16 mouse cellular contexts compared by ENCODE assay signal in genomic region chr4:48639503-48639902, GRCm38 (mm10). TPM values are rescaled to one million over a fixed set of nuclear protein-coding genes. Genes with fewer than 3 reads are reported as not detected.
"Had no signal": no experiment of that assay in that cellular context is flagged by ENCODE, and none has a peak within 500 bp of the region (broad histone marks: within the 10 kb centered on the region; RNA-seq: fewer than 3 reads in every experiment).

No protein-coding gene starts in this region.

- H3K4me2 ChIP-seq: liver, embryonic 11.5 days; liver, embryonic 15.5 days; midbrain, embryonic 12.5 days; neural tube, embryonic 15.5 days; stomach, embryonic 15.5 days had no signal

- H3K27me3 ChIP-seq: liver, embryonic 15.5 days; midbrain, embryonic 12.5 days; neural tube, embryonic 15.5 days; stomach, embryonic 15.5 days had no signal

- H3K27ac ChIP-seq: left cerebral cortex, adult 2 months; limb, embryonic 10.5 days; liver, embryonic 15.5 days; midbrain, embryonic 12.5 days; neural tube, embryonic 15.5 days; stomach, embryonic 15.5 days had no signal

- H3K9me3 ChIP-seq: limb, embryonic 10.5 days; liver, embryonic 15.5 days; midbrain, embryonic 12.5 days; neural tube, embryonic 15.5 days; stomach, embryonic 15.5 days had no signal

- H3K9ac ChIP-seq: liver, embryonic 15.5 days; midbrain, embryonic 12.5 days; neural tube, embryonic 15.5 days; stomach, embryonic 15.5 days had no signal

- DNase-seq: kidney, adult 8-10 months; kidney, postnatal 25 days; lung, adult 2 months; lung, postnatal 10 days; lung, postnatal 4 days; right cerebral cortex, postnatal 14 days; thymus, adult 2 months; thymus, postnatal 25 days had no signal

- H3K36me3 ChIP-seq: liver, embryonic 15.5 days; stomach, embryonic 15.5 days had no signal

- H3K4me3 ChIP-seq: left cerebral cortex, adult 2 months; limb, embryonic 10.5 days; liver, embryonic 15.5 days; midbrain, embryonic 12.5 days; neural tube, embryonic 15.5 days; stomach, embryonic 15.5 days had no signal

- H3K4me1 ChIP-seq: limb, embryonic 10.5 days; liver, embryonic 15.5 days; midbrain, embryonic 12.5 days; neural tube, embryonic 15.5 days; stomach, embryonic 15.5 days had no signal

RNA-seq across cellular contexts. Expression of gene Cavin4, which starts 23.8 kb away (rescaled TPM):
- polyA plus RNA-seq: spleen, adult 2 months had no signal
